Mouse (Mus musculus): Measurements from ENCODE around the gene Cpa2.

GRCm38 (mm10) chr6:30551193-30551515, 9.8 kb downstream of the Cpa2 start:
- TF ChIP-seq CEBPB (IDR thresholded peaks at IDR 0.05; ENCODE audit: low read depth) (no peak), USF1 (IDR thresholded peaks at IDR 0.05; ENCODE audit: low read depth) (no peak), CTCF (IDR thresholded peaks at IDR 0.05; ENCODE audit: control insufficient read depth, insufficient read depth, insufficient read length) (no peak), MAX (IDR thresholded peaks at IDR 0.05) (no peak), MYOG (IDR thresholded peaks at IDR 0.05; ENCODE audit: control insufficient read depth, extremely low read depth, insufficient read length) (no peak)
